Comparison of ENCODE assay signal across 8 mouse cellular contexts in genomic region chr17:78912861-78913281, GRCm38 (mm10). TPM values are rescaled to one million over a fixed set of nuclear protein-coding genes. Genes with fewer than 3 reads are reported as not detected.
DNase-seq lines count a peak whose midpoint lies in the region; ATAC-seq and TF ChIP-seq lines count a peak whose summit lies in the region.

No protein-coding gene starts in this region.

- peak overlapping the region; percentile 40; the same call in 1 of the 2 replicates for H3K9ac ChIP-seq in heart, embryonic 11.5 days (ENCODE audit: low read depth, low read length)
- H3K9ac ChIP-seq in hindbrain, embryonic 13.5 days = peak overlapping the region; percentile 26; the same call in 1 of the 2 replicates
- H3K9ac ChIP-seq in lung, embryonic 16.5 days (ENCODE audit: low read length) = peak overlapping the region; percentile 9; the same call in 1 of the 2 replicates

- no peaks in the 10 kb centered on the region for H3K9me3 ChIP-seq in heart, embryonic 11.5 days (replicated peaks; ENCODE audit: control insufficient read depth, low read length)
- H3K9me3 ChIP-seq in E14TG2a.4 (ENCODE audit: low read length) = no peaks in the 10 kb centered on the region
- H3K9me3 ChIP-seq in hindbrain, embryonic 13.5 days = no peaks in the 10 kb centered on the region
- no peaks in the 10 kb centered on the region for H3K9me3 ChIP-seq in lung, embryonic 16.5 days (ENCODE audit: control insufficient read depth, low read length)

- peak overlapping the region; percentile 33 for H3K4me3 ChIP-seq in heart, embryonic 11.5 days (ENCODE audit: low read depth, low read length)
- peak overlapping the region; percentile 77 for H3K4me3 ChIP-seq in E14TG2a.4 (replicated peaks; ENCODE audit: low read length)
- H3K4me3 ChIP-seq in hindbrain, embryonic 13.5 days = peak overlapping the region; percentile 37
- H3K4me3 ChIP-seq in lung, embryonic 16.5 days (ENCODE audit: low read length) = peak overlapping the region; percentile 33

- no peak for ATAC-seq in heart, embryonic 11.5 days (replicated peaks; ENCODE audit: insufficient number of reproducible peaks, low FRiP score, low TSS enrichment)
- peak; percentile 68 for ATAC-seq in hindbrain, embryonic 13.5 days (ENCODE audit: low FRiP score)
- peak; percentile 59 for ATAC-seq in lung, embryonic 16.5 days (ENCODE audit: low read depth)

- no peaks in the 10 kb centered on the region for H3K27me3 ChIP-seq in heart, embryonic 11.5 days (ENCODE audit: control insufficient read depth, insufficient read depth, low read length)
- no peaks in the 10 kb centered on the region for H3K27me3 ChIP-seq in E14TG2a.4 (ENCODE audit: insufficient read depth, low read length)
- 0 out of 2 replicates have a peak, but pooled peaks cover 6% of the 10 kb centered on the region for H3K27me3 ChIP-seq in hindbrain, embryonic 13.5 days
- no peaks in the 10 kb centered on the region for H3K27me3 ChIP-seq in lung, embryonic 16.5 days (ENCODE audit: control insufficient read depth, insufficient read depth, low read depth, low read length)

- no peak overlapping the region for H3K27ac ChIP-seq in heart, embryonic 11.5 days (ENCODE audit: low read depth, low read length)
- H3K27ac ChIP-seq in hindbrain, embryonic 13.5 days = 0 out of 2 replicates have a peak overlapping the region, but pooled peaks have one; percentile 61
- H3K27ac ChIP-seq in lung, embryonic 16.5 days (ENCODE audit: low read length) = no peak overlapping the region

- no peak for DNase-seq in heart, adult 11 months
- peak; percentile 34 to 65 for DNase-seq in cerebellum, postnatal 25 days
- peak; percentile 43 for DNase-seq in thymus, postnatal 14 days
- DNase-seq in urinary bladder, postnatal 25 days (ENCODE audit: low spot score) = no peak

- no peaks in the 10 kb centered on the region for H3K36me3 ChIP-seq in heart, embryonic 11.5 days (ENCODE audit: control insufficient read depth, insufficient read depth, low read length)
- H3K36me3 ChIP-seq in E14TG2a.4 (ENCODE audit: insufficient read depth, low read length) = peaks cover 4% of the 10 kb centered on the region
- no peaks in the 10 kb centered on the region for H3K36me3 ChIP-seq in hindbrain, embryonic 13.5 days
- no peaks in the 10 kb centered on the region for H3K36me3 ChIP-seq in lung, embryonic 16.5 days (ENCODE audit: control insufficient read depth, insufficient read depth, low read length)

- no peak for TF ChIP-seq CTCF in E14TG2a.4 (conservative IDR thresholded peaks at IDR 0.05; ENCODE audit: low read length)

- WGBS in heart, embryonic 11.5 days (ENCODE audit: insufficient replicate concordance) = 20% methylated on average over 6 of the region's 6 CpGs
- 40% methylated on average over 6 of the region's 6 CpGs for WGBS in hindbrain, embryonic 13.5 days
- WGBS in lung, embryonic 16.5 days = 26% methylated on average over 6 of the region's 6 CpGs

- H3K4me2 ChIP-seq in heart, embryonic 11.5 days = peak overlapping the region; percentile 59
- peak overlapping the region; percentile 50 for H3K4me2 ChIP-seq in hindbrain, embryonic 13.5 days
- peak overlapping the region; percentile 42 for H3K4me2 ChIP-seq in lung, embryonic 16.5 days (ENCODE audit: low read depth, low read length)

- no peaks in the 10 kb centered on the region for H3K4me1 ChIP-seq in heart, embryonic 11.5 days (ENCODE audit: control insufficient read depth, insufficient read depth, low read length)
- peaks cover 40% of the 10 kb centered on the region for H3K4me1 ChIP-seq in E14TG2a.4 (replicated peaks; ENCODE audit: low read depth, low read length)
- H3K4me1 ChIP-seq in hindbrain, embryonic 13.5 days (replicated peaks) = peaks cover 15% of the 10 kb centered on the region
- H3K4me1 ChIP-seq in lung, embryonic 16.5 days (replicated peaks; ENCODE audit: control insufficient read depth, insufficient read depth, low read length) = peaks cover 14% of the 10 kb centered on the region

RNA-seq across cellular contexts. Expression of gene Cebpzos, which starts 3.4 kb away (rescaled TPM):
- 77.6 and 81.6 TPM in 2 replicates for polyA plus RNA-seq in heart, embryonic 11.5 days (2014; fragmentation: Nextera tagmentation; extraction: Ambion mirVana)
- 125 and 127 TPM in 2 replicates for polyA plus RNA-seq in hindbrain, embryonic 13.5 days (2015; fragmentation: Nextera tagmentation; extraction: Ambion mirVana)
- 80.7 and 95.5 TPM in 2 replicates for polyA plus RNA-seq in lung, embryonic 16.5 days (2015; fragmentation: Nextera tagmentation; extraction: Ambion mirVana)

RNA-seq across cellular contexts. Expression of gene Sult6b1, which starts 6.1 kb away (rescaled TPM):
- 0.27 and 0.33 TPM in 2 replicates for polyA plus RNA-seq in heart, embryonic 11.5 days (2014; fragmentation: Nextera tagmentation; extraction: Ambion mirVana)
- polyA plus RNA-seq in hindbrain, embryonic 13.5 days (2015; fragmentation: Nextera tagmentation; extraction: Ambion mirVana) = not detected in 2 replicates
- 0.34 TPM in 1 of 2 replicates, not detected in the other for polyA plus RNA-seq in lung, embryonic 16.5 days (2015; fragmentation: Nextera tagmentation; extraction: Ambion mirVana)

RNA-seq across cellular contexts. Expression of gene Cebpz, which starts 24.0 kb away (rescaled TPM):
- polyA plus RNA-seq in heart, embryonic 11.5 days (2014; fragmentation: Nextera tagmentation; extraction: Ambion mirVana) = 36.0 and 41.3 TPM in 2 replicates
- 57.3 and 61.0 TPM in 2 replicates for polyA plus RNA-seq in hindbrain, embryonic 13.5 days (2015; fragmentation: Nextera tagmentation; extraction: Ambion mirVana)
- polyA plus RNA-seq in lung, embryonic 16.5 days (2015; fragmentation: Nextera tagmentation; extraction: Ambion mirVana) = 44.2 and 56.1 TPM in 2 replicates

RNA-seq across cellular contexts. Expression of gene Ndufaf7, which starts 24.1 kb away (rescaled TPM):
- 62.1 and 66.6 TPM in 2 replicates for polyA plus RNA-seq in heart, embryonic 11.5 days (2014; fragmentation: Nextera tagmentation; extraction: Ambion mirVana)
- polyA plus RNA-seq in hindbrain, embryonic 13.5 days (2015; fragmentation: Nextera tagmentation; extraction: Ambion mirVana) = 57.1 and 62.5 TPM in 2 replicates
- polyA plus RNA-seq in lung, embryonic 16.5 days (2015; fragmentation: Nextera tagmentation; extraction: Ambion mirVana) = 54.0 and 56.8 TPM in 2 replicates

RNA-seq across cellular contexts. Expression of gene Eif2ak2, which starts 30.5 kb away (rescaled TPM):
- polyA plus RNA-seq in heart, embryonic 11.5 days (2014; fragmentation: Nextera tagmentation; extraction: Ambion mirVana) = 6.4 and 9.5 TPM in 2 replicates
- 4.0 and 5.9 TPM in 2 replicates for polyA plus RNA-seq in hindbrain, embryonic 13.5 days (2015; fragmentation: Nextera tagmentation; extraction: Ambion mirVana)
- 10.6 and 11.0 TPM in 2 replicates for polyA plus RNA-seq in lung, embryonic 16.5 days (2015; fragmentation: Nextera tagmentation; extraction: Ambion mirVana)

Comparison
In these comparisons a context has a peak if more than half of its experiments do, and no peak if none do; other contexts are left out.
1. DNase-seq: peak in cerebellum, postnatal 25 days (2 of 2) and thymus, postnatal 14 days (single experiment); none in heart, adult 11 months (single experiment) and urinary bladder, postnatal 25 days (single experiment).
2. Peak in every context shown above with its lines, with median percentiles within 50 percentile points of each other: H3K4me2 ChIP-seq, H3K4me3 ChIP-seq and H3K9ac ChIP-seq.